Mouse (Mus musculus): Measurements from ENCODE around the gene Stag1. TPM values are rescaled to one million over a fixed set of nuclear protein-coding genes. Genes with fewer than 3 reads are reported as not detected.

The Stag1 gene
- polyA plus RNA-seq, 1 experiment, result 26.7 TPM

- no peak overlapping the region for H3K27ac ChIP-seq (ENCODE audit: insufficient read depth, low read length)
- peaks cover 3% of the 10 kb centered on the region; the same call in 1 of the 2 replicates for H3K4me1 ChIP-seq (ENCODE audit: control insufficient read depth, insufficient read depth, low read length)
- TF ChIP-seq CTCF (IDR thresholded peaks at IDR 0.05; ENCODE audit: extremely low read depth, insufficient read depth, low read length) (no peak), POLR2A (IDR thresholded peaks at IDR 0.05; ENCODE audit: extremely low read depth, insufficient read depth, low read length) (no peak)
- H3K4me3 ChIP-seq (ENCODE audit: insufficient read depth, low read length), result no peak overlapping the region
Observed at GRCm38 (mm10) chr9:100602130-100602529, 4.5 kb downstream of the Stag1 start.

DNA sequence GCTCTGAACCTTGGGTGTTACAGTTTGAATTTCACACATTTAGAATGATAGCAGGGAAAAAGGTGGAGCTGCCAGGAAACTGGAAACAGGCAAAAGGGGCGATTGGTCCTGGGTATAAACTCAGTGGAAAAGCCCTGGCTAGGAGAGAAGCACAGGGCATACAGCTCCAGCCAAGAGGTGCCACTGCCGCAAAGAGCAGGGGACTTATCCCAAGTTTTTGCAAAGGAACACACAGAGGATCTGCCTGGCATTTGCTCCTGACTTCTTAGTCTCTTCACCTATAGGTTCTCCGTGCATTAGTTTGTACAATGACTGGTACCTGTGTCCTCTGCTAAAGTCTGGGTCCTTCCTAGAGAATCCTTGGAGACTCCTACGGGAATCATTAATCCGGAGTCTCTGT lies 5.6 kb downstream of the Stag1 start:
- TF ChIP-seq CTCF (IDR thresholded peaks at IDR 0.05; ENCODE audit: extremely low read depth, insufficient read depth, low read length), result no peak
- no peak for TF ChIP-seq POLR2A (IDR thresholded peaks at IDR 0.05; ENCODE audit: extremely low read depth, insufficient read depth, low read length)
- no peak overlapping the region for H3K27ac ChIP-seq (ENCODE audit: insufficient read depth, low read length)

GRCm38 (mm10) chr9:100605522-100605921 lies 7.9 kb downstream of the Stag1 start:
- Histone ChIP-seq H3K4me1 (ENCODE audit: control insufficient read depth, insufficient read depth, low read length) (peaks cover 3% of the 10 kb centered on the region; the same call in 1 of the 2 replicates), H3K27ac (ENCODE audit: insufficient read depth, low read length) (no peak overlapping the region), H3K4me3 (ENCODE audit: insufficient read depth, low read length) (no peak overlapping the region)
- no peak for TF ChIP-seq POLR2A (IDR thresholded peaks at IDR 0.05; ENCODE audit: extremely low read depth, insufficient read depth, low read length)
- TF ChIP-seq CTCF (IDR thresholded peaks at IDR 0.05; ENCODE audit: extremely low read depth, insufficient read depth, low read length), result no peak

More for the DNA sequence above, 5.6 kb downstream of the Stag1 start:
- H3K4me3 ChIP-seq (ENCODE audit: insufficient read depth, low read length), result no peak overlapping the region
- peaks cover 3% of the 10 kb centered on the region; the same call in 1 of the 2 replicates for H3K4me1 ChIP-seq (ENCODE audit: control insufficient read depth, insufficient read depth, low read length)

GRCm38 (mm10) chr9:100605985-100606554 lies 8.5 kb downstream of the Stag1 start:
- H3K4me3 ChIP-seq (ENCODE audit: insufficient read depth, low read length), result no peak overlapping the region
- TF ChIP-seq POLR2A (IDR thresholded peaks at IDR 0.05; ENCODE audit: extremely low read depth, insufficient read depth, low read length), result no peak
- TF ChIP-seq CTCF (IDR thresholded peaks at IDR 0.05; ENCODE audit: extremely low read depth, insufficient read depth, low read length), result no peak
- no peak overlapping the region for H3K27ac ChIP-seq (ENCODE audit: insufficient read depth, low read length)
- peaks cover 3% of the 10 kb centered on the region; the same call in 1 of the 2 replicates for H3K4me1 ChIP-seq (ENCODE audit: control insufficient read depth, insufficient read depth, low read length)

DNA sequence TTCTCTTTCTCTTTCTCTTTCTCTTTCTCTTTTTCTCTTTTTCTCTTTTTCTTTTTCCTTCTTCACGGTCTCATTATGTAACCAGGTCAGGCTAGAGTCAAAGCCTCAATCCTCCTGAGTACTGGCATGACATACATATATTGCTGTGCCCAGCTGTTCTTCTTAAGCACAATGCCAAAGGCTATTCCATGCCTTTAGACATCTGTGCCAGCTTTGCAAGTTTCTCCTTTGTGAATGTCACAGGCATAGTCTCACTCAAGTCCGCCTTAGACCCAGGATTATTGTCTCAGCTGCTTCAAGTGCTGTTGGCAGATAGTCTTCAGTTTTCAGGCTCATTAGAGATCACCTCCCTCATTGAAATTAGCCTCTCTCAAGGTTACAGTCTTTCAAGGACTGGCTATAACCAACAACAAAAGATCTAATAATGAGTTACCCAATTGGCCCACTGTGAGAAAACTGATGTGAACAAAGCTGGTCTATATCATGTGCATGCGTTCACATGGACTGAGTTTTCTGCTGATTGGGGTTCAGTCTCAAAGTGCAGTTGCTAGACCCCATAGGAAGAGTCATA lies 16.0 kb downstream of the Stag1 start:
- no peak overlapping the region for H3K27ac ChIP-seq (ENCODE audit: insufficient read depth, low read length)
- no peaks in the 10 kb centered on the region for H3K4me1 ChIP-seq (ENCODE audit: control insufficient read depth, insufficient read depth, low read length)
- H3K4me3 ChIP-seq (ENCODE audit: insufficient read depth, low read length), result no peak overlapping the region
- no peak for TF ChIP-seq CTCF (IDR thresholded peaks at IDR 0.05; ENCODE audit: extremely low read depth, insufficient read depth, low read length)
- no peak for TF ChIP-seq POLR2A (IDR thresholded peaks at IDR 0.05; ENCODE audit: extremely low read depth, insufficient read depth, low read length)

- H3K27ac ChIP-seq (ENCODE audit: insufficient read depth, low read length), result no peak overlapping the region
- no peak overlapping the region for H3K4me3 ChIP-seq (ENCODE audit: insufficient read depth, low read length)
- no peak for TF ChIP-seq CTCF (IDR thresholded peaks at IDR 0.05; ENCODE audit: extremely low read depth, insufficient read depth, low read length)
- no peak for TF ChIP-seq POLR2A (IDR thresholded peaks at IDR 0.05; ENCODE audit: extremely low read depth, insufficient read depth, low read length)
- no peaks in the 10 kb centered on the region for H3K4me1 ChIP-seq (ENCODE audit: control insufficient read depth, insufficient read depth, low read length)
Observed at GRCm38 (mm10) chr9:100616947-100617346, 19.3 kb downstream of the Stag1 start.

GRCm38 (mm10) chr9:100626258-100626657 lies 28.7 kb downstream of the Stag1 start:
- H3K4me3 ChIP-seq (ENCODE audit: insufficient read depth, low read length), result no peak overlapping the region
- no peaks in the 10 kb centered on the region for H3K4me1 ChIP-seq (ENCODE audit: control insufficient read depth, insufficient read depth, low read length)
- TF ChIP-seq CTCF (IDR thresholded peaks at IDR 0.05; ENCODE audit: extremely low read depth, insufficient read depth, low read length) (no peak), POLR2A (IDR thresholded peaks at IDR 0.05; ENCODE audit: extremely low read depth, insufficient read depth, low read length) (no peak)
- H3K27ac ChIP-seq (ENCODE audit: insufficient read depth, low read length), result no peak overlapping the region

- Histone ChIP-seq H3K4me3 (ENCODE audit: insufficient read depth, low read length) (no peak overlapping the region), H3K27ac (ENCODE audit: insufficient read depth, low read length) (no peak overlapping the region), H3K4me1 (ENCODE audit: control insufficient read depth, insufficient read depth, low read length) (peaks cover 2% of the 10 kb centered on the region; the same call in 1 of the 2 replicates)
- TF ChIP-seq POLR2A (IDR thresholded peaks at IDR 0.05; ENCODE audit: extremely low read depth, insufficient read depth, low read length) (no peak), CTCF (IDR thresholded peaks at IDR 0.05; ENCODE audit: extremely low read depth, insufficient read depth, low read length) (no peak)
Observed at GRCm38 (mm10) chr9:100640754-100641153, 43.2 kb downstream of the Stag1 start.

GRCm38 (mm10) chr9:100641391-100642085 lies 43.9 kb downstream of the Stag1 start:
- Histone ChIP-seq H3K27ac (ENCODE audit: insufficient read depth, low read length) (no peak overlapping the region), H3K4me3 (ENCODE audit: insufficient read depth, low read length) (no peak overlapping the region), H3K4me1 (ENCODE audit: control insufficient read depth, insufficient read depth, low read length) (peaks cover 2% of the 10 kb centered on the region; the same call in 1 of the 2 replicates)
- TF ChIP-seq CTCF (IDR thresholded peaks at IDR 0.05; ENCODE audit: extremely low read depth, insufficient read depth, low read length), result no peak
- no peak for TF ChIP-seq POLR2A (IDR thresholded peaks at IDR 0.05; ENCODE audit: extremely low read depth, insufficient read depth, low read length)
